Mouse (Mus musculus) CH12.LX (cell line): Measurements from ENCODE around the gene Sun1.

Experiments used
- CTCF ChIP-seq, 2 experiments: IDR thresholded peaks in 1 of 2; conservative IDR thresholded peaks in 1 of 2; 2 replicates each; pipeline ENCODE4 v1.5.1; 2011 to 2012; ENCODE audit warnings: low read depth in 2 of 2, low read length in 2 of 2, improper control_type of control experiment in 1 of 2, inconsistent platforms in 1 of 2, mild to moderate bottlenecking in 1 of 2, moderate library complexity in 1 of 2
- POLR2A ChIP-seq: IDR thresholded peaks from 2 replicates; pipeline ENCODE4 v1.6.1; 2011; ENCODE audit warnings: low read depth, mild to moderate bottlenecking, improper control_type of control experiment, low read length
- TBP ChIP-seq: conservative IDR thresholded peaks from 2 replicates; pipeline ENCODE4 v1.6.1; 2011; ENCODE audit warnings: low read depth, low read length, improper control_type of control experiment
- USF1 ChIP-seq: IDR thresholded peaks from 2 replicates; pipeline ENCODE4 v1.6.1; 2014; ENCODE audit warnings: low read depth, mild to moderate bottlenecking, inconsistent platforms, low read length, improper control_type of control experiment
- USF2 ChIP-seq: conservative IDR thresholded peaks from 2 replicates; pipeline ENCODE4 v1.6.1; 2011; ENCODE audit warnings: low read depth, low read length, improper control_type of control experiment
- ZC3H11A ChIP-seq: IDR thresholded peaks from 2 replicates; pipeline ENCODE4 v1.6.1; 2012; ENCODE audit warnings: low read depth, mild to moderate bottlenecking, inconsistent platforms, low read length, improper control_type of control experiment
- ZNF384 ChIP-seq: IDR thresholded peaks from 2 replicates; pipeline ENCODE4 v1.6.1; 2012; ENCODE audit warnings: low read depth, low read length, improper control_type of control experiment, inconsistent platforms

GRCm38 (mm10) chr5:139294089-139294488, 93.7 kb downstream of the Sun1 start:
- TF ChIP-seq CTCF (conservative IDR thresholded peaks at IDR 0.05 in 1 of 2, IDR thresholded peaks at IDR 0.05 in 1 of 2; ENCODE audit: low read depth in 2 of 2, low read length in 2 of 2) (no peak), TBP (no peak), POLR2A (no peak), USF2 (no peak), USF1 (peak; percentile 32), ZC3H11A (no peak), ZNF384 (no peak)
